Mouse (Mus musculus) ovary, postnatal 10 days (tissue): ENCODE data around the gene Vps52.
"Not testable (repeated sequence)": the region's sequence is repeated elsewhere in the genome, so short reads cannot be mapped to it uniquely, and the experiment has no call there.

ENCODE experiments used
- DNase-seq: peaks from one replicate; pipeline ENCODE4 v3.0.0; 2022; ENCODE audit warnings: low spot score

The Vps52 gene

GRCm38 (mm10) chr17:33968489-33968888 is 12.9 kb downstream of the Vps52 start:
- DNase-seq: no peak

GRCm38 (mm10) chr17:33968927-33969326 is 13.3 kb downstream of the Vps52 start:
- DNase-seq: no peak

- DNase-seq: no peak
Measured at GRCm38 (mm10) chr17:33969394-33969793, 13.8 kb downstream of the Vps52 start.

GRCm38 (mm10) chr17:33972691-33973090 is 17.1 kb downstream of the Vps52 start:
- DNase-seq: no peak

GRCm38 (mm10) chr17:33973572-33973971 is 18.0 kb downstream of the Vps52 start:
- DNase-seq: no peak

- no peak for DNase-seq
Measured at GRCm38 (mm10) chr17:33977861-33978557, 22.4 kb downstream of the Vps52 start.

- no peak for DNase-seq
Measured at GRCm38 (mm10) chr17:33978631-33979031, 23.0 kb downstream of the Vps52 start.

GRCm38 (mm10) chr17:33979512-33980050 is 24.0 kb downstream of the Vps52 start:
- DNase-seq: no peak

- DNase-seq: no peak
Measured at GRCm38 (mm10) chr17:33980181-33981035, 24.8 kb downstream of the Vps52 start.

GRCm38 (mm10) chr17:33981192-33981909 is 25.7 kb downstream of the Vps52 start:
- not testable (repeated sequence) for DNase-seq

GRCm38 (mm10) chr17:33982136-33982535 is 26.5 kb downstream of the Vps52 start:
- DNase-seq: not testable (repeated sequence)

GRCm38 (mm10) chr17:33991788-33992664 is 36.4 kb downstream of the Vps52 start:
- DNase-seq: no peak

- DNase-seq: no peak
Measured at GRCm38 (mm10) chr17:33994959-33995358, 39.3 kb downstream of the Vps52 start.

GRCm38 (mm10) chr17:33995651-33996050 is 40.0 kb downstream of the Vps52 start:
- no peak for DNase-seq

- not testable (repeated sequence) for DNase-seq
Measured at GRCm38 (mm10) chr17:33997025-33997424, 41.4 kb downstream of the Vps52 start.

GRCm38 (mm10) chr17:33998697-33999096 is 43.1 kb downstream of the Vps52 start:
- DNase-seq: not testable (repeated sequence)

- DNase-seq: no peak
Measured at GRCm38 (mm10) chr17:33999341-34000149, 43.9 kb downstream of the Vps52 start.

- DNase-seq: peak; percentile 73
Measured at GRCm38 (mm10) chr17:34000150-34000537, 44.5 kb downstream of the Vps52 start, which contains the start of gene H2-K1. Gene H2-K1 (minus strand): TSS chr17:34000347.

- DNase-seq: not testable (repeated sequence)
Measured at GRCm38 (mm10) chr17:34000796-34001195, 45.2 kb downstream of the Vps52 start.

- DNase-seq: no peak
Measured at GRCm38 (mm10) chr17:34003426-34003825, 47.8 kb downstream of the Vps52 start.
